Mouse (Mus musculus): ENCODE measurements around the gene Rbm7. TPM values are rescaled to one million over a fixed set of nuclear protein-coding genes. Genes with fewer than 3 reads are reported as not detected.
"Not testable (repeated sequence)": the region's sequence is repeated elsewhere in the genome, so short reads cannot be mapped to it uniquely, and the experiment has no call there.

Gene Rbm7
- polyA plus RNA-seq, 1 experiment from 2014 or later, result 130 TPM

GRCm38 (mm10) chr9:48479838-48480410, 15.2 kb downstream of the Rbm7 start:
- Histone ChIP-seq H3K4me2 (peak overlapping the region; percentile 94), H3K36me3 (peaks cover 2% of the 10 kb centered on the region; the same call in 1 of the 2 replicates), H3K27me3 (no peaks in the 10 kb centered on the region), H3K9me3 (no peaks in the 10 kb centered on the region), H3K4me1 (peaks cover 12% of the 10 kb centered on the region), H3K27ac (no peak overlapping the region), H3K9ac (peak overlapping the region; percentile 79), H3K4me3 (peak overlapping the region; percentile 77)
- 7% methylated on average over 25 of the region's 25 CpGs for WGBS
- peak; percentile 51 for ATAC-seq (ENCODE audit: borderline replicate concordance, extremely low read depth, low FRiP score, low TSS enrichment)

DNA sequence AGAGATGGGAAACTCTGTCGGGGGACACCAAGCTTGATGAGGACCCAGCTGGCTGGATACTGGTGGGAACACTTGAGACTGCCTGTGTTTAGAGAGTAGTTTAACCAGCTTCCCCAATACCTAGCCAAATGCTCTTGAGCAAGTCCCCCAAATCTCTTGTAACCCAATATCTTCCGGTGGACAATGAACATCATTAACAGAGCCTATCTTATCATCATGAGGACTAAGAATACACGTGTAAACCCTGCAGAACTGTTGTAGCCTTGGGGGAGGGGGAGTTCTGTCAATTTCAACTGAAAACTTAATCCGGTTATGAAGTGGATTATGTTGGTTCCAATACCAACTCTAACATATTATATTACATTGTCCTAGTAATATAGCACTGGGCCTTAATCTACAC, 16.3 kb downstream of the Rbm7 start:
- Histone ChIP-seq H3K4me2 (no peak overlapping the region), H3K27ac (no peak overlapping the region), H3K9me3 (no peaks in the 10 kb centered on the region), H3K4me1 (peaks cover 12% of the 10 kb centered on the region), H3K9ac (no peak overlapping the region), H3K36me3 (peaks cover 5% of the 10 kb centered on the region; the same call in 1 of the 2 replicates), H3K27me3 (no peaks in the 10 kb centered on the region), H3K4me3 (no peak overlapping the region)
- no peak for ATAC-seq (ENCODE audit: borderline replicate concordance, extremely low read depth, low FRiP score, low TSS enrichment)
- 80% methylated on average over 4 of the region's 4 CpGs for WGBS

DNA sequence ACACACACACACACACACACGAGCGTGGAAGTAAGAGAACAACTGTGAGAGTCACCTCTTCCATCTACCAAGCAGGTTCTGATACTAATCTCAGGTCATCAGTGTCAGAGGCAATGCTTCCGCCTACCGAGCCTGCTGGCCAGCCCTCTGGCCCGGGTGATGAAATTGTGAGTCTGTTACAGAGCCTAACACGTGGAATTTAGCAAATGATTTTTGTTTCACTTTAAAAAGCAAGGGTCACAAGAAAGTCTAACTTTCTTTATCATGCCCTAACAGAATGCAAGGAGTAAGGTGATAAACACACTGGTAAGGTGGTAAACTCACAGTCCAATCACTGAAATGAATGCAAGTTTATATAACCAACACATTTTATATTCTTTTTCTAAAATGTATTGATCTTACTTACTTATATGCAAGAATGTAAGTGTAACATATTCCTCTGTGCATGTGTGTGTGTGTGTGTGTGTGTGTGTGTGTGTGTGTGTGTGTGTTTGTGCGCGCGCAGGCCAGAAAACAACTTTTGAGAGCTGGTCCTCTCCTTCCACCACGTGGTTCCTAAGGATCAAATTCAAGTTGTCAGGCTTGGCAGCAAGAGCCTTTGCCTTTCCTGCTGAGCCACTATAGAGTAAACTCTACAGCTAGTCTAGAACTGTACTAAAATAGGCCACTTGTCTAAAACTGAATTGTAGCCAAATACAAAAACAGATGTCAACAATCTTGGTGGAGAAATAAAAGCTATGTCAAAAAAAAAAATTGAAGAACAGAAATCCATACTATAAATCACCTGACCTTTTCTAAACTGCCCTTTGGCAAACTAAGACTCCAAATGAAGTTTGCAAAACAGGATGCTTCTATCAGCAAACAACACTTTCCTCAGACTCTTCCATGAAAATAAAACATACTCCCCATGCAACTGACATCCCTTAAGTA, 18.6 kb downstream of the Rbm7 start:
- Histone ChIP-seq H3K9me3 (no peaks in the 10 kb centered on the region), H3K27ac (no peak overlapping the region), H3K4me3 (no peak overlapping the region), H3K9ac (no peak overlapping the region), H3K4me2 (no peak overlapping the region), H3K4me1 (peaks cover 11% of the 10 kb centered on the region), H3K36me3 (peaks cover 5% of the 10 kb centered on the region; the same call in 1 of the 2 replicates), H3K27me3 (no peaks in the 10 kb centered on the region)
- ATAC-seq (ENCODE audit: borderline replicate concordance, extremely low read depth, low FRiP score, low TSS enrichment), result no peak
- 73% methylated on average over 10 of the region's 10 CpGs for WGBS

DNA sequence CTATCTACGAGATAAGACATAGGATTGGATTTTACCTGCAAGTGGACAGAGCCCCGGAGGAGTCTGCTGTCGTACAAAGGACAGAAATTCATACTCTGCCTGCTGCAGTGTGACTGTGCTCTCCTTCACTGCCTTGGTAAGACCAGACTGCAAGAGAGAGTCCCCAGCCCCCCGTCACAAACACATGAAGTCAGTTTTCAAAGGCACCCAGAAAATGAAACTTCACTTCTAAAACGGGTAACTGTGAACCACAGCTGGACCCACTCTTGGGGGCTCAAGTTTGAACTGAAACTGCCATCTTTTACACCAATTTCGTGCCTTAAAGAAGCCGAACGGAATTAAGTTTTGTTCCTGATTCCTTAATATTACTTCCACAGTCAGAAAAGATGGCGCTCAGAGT, 20.7 kb downstream of the Rbm7 start:
- ATAC-seq (ENCODE audit: borderline replicate concordance, extremely low read depth, low FRiP score, low TSS enrichment), result no peak
- 91% methylated on average over 9 of the region's 9 CpGs for WGBS
- Histone ChIP-seq H3K27ac (no peak overlapping the region), H3K4me3 (no peak overlapping the region), H3K36me3 (peaks cover 5% of the 10 kb centered on the region; the same call in 1 of the 2 replicates), H3K4me1 (peaks cover under 1% of the 10 kb centered on the region; the same call in 1 of the 2 replicates), H3K4me2 (no peak overlapping the region), H3K9me3 (no peaks in the 10 kb centered on the region), H3K27me3 (no peaks in the 10 kb centered on the region), H3K9ac (no peak overlapping the region)

GRCm38 (mm10) chr9:48473131-48473530, 22.0 kb downstream of the Rbm7 start:
- Histone ChIP-seq H3K27me3 (no peaks in the 10 kb centered on the region), H3K4me2 (no peak overlapping the region), H3K4me3 (no peak overlapping the region), H3K27ac (no peak overlapping the region), H3K4me1 (no peaks in the 10 kb centered on the region), H3K36me3 (peaks cover 5% of the 10 kb centered on the region; the same call in 1 of the 2 replicates), H3K9ac (no peak overlapping the region), H3K9me3 (no peaks in the 10 kb centered on the region)
- WGBS, result 90% methylated on average over 12 of the region's 12 CpGs
- ATAC-seq (ENCODE audit: borderline replicate concordance, extremely low read depth, low FRiP score, low TSS enrichment), result no peak

DNA sequence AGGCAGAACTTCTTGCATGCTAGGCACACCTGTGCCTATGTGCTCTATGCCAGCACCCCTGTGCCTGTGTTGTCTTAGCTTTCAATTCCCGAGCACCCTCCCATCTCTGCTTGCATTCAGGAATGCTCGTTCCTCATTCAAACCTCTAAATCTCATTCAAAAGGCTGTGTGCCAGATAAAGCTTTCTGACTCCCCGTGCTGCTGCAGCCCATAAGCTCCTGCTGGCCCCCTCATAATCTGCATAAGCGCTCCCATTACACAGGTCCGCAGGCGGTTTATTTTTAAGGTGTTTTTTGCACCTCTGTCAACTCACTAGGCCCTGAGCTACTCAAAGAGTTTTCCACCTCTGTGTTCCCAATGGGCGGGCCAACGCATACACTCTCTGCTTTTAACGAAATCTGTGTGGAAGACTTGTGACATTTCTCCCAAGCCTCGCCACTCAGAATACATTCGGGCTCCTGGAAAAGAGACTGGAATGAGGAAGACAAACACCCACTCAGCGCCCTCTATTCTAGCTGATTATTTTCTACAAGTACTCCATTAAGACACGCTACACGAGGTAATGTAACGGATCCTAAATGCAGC, 22.6 kb downstream of the Rbm7 start:
- no peak overlapping the region for H3K4me2 ChIP-seq
- peaks cover 6% of the 10 kb centered on the region; the same call in 1 of the 2 replicates for H3K36me3 ChIP-seq
- no peak overlapping the region for H3K9ac ChIP-seq
- no peak for ATAC-seq (ENCODE audit: borderline replicate concordance, extremely low read depth, low FRiP score, low TSS enrichment)
- no peaks in the 10 kb centered on the region for H3K27me3 ChIP-seq
- no peak overlapping the region for H3K4me3 ChIP-seq
- H3K27ac ChIP-seq, result no peak overlapping the region
- H3K4me1 ChIP-seq, result no peaks in the 10 kb centered on the region
- H3K9me3 ChIP-seq, result no peaks in the 10 kb centered on the region
- 78% methylated on average over 15 of the region's 15 CpGs for WGBS

DNA sequence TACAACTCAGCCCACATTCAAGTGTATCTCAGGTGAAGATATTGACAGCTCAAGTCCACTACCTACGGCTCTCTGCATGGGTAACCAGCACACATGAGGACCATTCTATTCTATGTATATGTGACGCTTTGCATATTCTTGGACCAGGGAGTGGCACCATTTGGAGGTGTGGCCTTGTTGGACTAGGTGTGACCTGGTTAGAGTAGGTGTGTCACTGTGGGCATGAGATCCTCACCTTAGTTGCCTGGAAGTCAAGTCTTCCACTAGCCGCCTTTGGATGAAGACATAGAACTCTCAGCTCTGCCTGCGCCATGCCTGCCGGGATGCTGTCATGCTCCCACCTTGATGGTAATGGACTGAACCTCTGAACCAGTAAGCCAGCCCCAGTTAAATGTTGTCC, 27.6 kb downstream of the Rbm7 start:
- H3K4me1 ChIP-seq; H3K4me2 ChIP-seq; H3K4me3 ChIP-seq; H3K27me3 ChIP-seq; H3K9me3 ChIP-seq; H3K36me3 ChIP-seq; H3K9ac ChIP-seq; ATAC-seq (ENCODE audit: borderline replicate concordance, extremely low read depth, low FRiP score, low TSS enrichment); H3K27ac ChIP-seq: not testable (repeated sequence)
- 97% methylated on average over 5 of the region's 5 CpGs for WGBS

- Histone ChIP-seq H3K9ac (no peak overlapping the region), H3K4me2 (no peak overlapping the region), H3K4me1 (no peaks in the 10 kb centered on the region), H3K4me3 (no peak overlapping the region), H3K27ac (no peak overlapping the region), H3K36me3 (peaks cover 7% of the 10 kb centered on the region; the same call in 1 of the 2 replicates), H3K27me3 (no peaks in the 10 kb centered on the region), H3K9me3 (no peaks in the 10 kb centered on the region)
- 57% methylated on average over 3 of the region's 3 CpGs for WGBS
- ATAC-seq (ENCODE audit: borderline replicate concordance, extremely low read depth, low FRiP score, low TSS enrichment), result no peak
Measured at GRCm38 (mm10) chr9:48466804-48467203, 28.3 kb downstream of the Rbm7 start.

DNA sequence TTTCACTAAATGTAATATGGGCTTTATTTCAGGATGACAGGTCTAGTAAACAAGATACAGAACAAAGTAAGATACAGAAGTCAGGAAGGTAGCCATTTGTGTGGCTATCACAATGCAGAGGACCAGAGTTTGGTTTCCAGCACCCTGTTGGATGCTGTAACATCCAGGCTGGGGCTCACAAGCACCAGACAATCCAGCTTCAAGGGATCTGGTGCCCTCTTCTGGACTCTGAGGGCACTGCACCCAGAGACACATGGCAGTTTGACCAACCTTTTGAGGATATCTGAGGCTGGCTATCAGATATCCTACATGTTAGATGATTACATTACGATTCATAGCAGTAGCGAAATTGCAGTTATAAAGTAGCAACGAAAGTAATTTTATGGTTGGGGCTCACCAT, 29.4 kb downstream of the Rbm7 start:
- no peak for ATAC-seq (ENCODE audit: borderline replicate concordance, extremely low read depth, low FRiP score, low TSS enrichment)
- 92% methylated on average over 3 of the region's 3 CpGs for WGBS
- H3K4me2 ChIP-seq, result no peak overlapping the region

DNA sequence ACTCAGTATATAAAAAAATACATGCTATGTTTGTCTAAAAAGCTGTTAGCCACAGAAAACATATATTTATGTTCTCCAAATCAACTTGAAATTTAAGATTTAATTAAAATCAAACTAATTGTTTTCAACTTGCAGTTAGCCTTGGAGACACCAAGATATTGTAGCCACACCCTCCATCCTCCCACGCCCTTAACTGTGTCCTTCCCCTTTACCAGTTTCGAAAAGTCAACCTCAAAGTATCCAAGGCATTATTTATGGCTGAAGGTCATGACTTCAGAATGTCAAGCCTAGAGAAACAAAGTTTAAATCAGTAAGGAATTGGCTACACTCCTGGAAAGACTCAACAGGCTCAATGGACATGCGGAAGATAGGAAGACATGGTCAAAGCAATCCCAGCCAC, 33.6 kb downstream of the Rbm7 start:
- Histone ChIP-seq H3K9me3 (no peaks in the 10 kb centered on the region), H3K4me2 (no peak overlapping the region), H3K36me3 (no peaks in the 10 kb centered on the region), H3K9ac (no peak overlapping the region), H3K4me1 (no peaks in the 10 kb centered on the region), H3K27ac (no peak overlapping the region), H3K27me3 (no peaks in the 10 kb centered on the region), H3K4me3 (no peak overlapping the region)
- ATAC-seq (ENCODE audit: borderline replicate concordance, extremely low read depth, low FRiP score, low TSS enrichment), result no peak
- 84% methylated on average over 3 of the region's 3 CpGs for WGBS

More for the DNA sequence above, 29.4 kb downstream of the Rbm7 start:
- no peak overlapping the region for H3K4me3 ChIP-seq
- H3K36me3 ChIP-seq, result peaks cover 7% of the 10 kb centered on the region; the same call in 1 of the 2 replicates
- H3K4me1 ChIP-seq, result no peaks in the 10 kb centered on the region
- H3K9me3 ChIP-seq, result no peaks in the 10 kb centered on the region
- H3K27me3 ChIP-seq, result no peaks in the 10 kb centered on the region
- no peak overlapping the region for H3K9ac ChIP-seq
- H3K27ac ChIP-seq, result no peak overlapping the region

GRCm38 (mm10) chr9:48460720-48461119, 34.4 kb downstream of the Rbm7 start:
- Histone ChIP-seq H3K4me2 (no peak overlapping the region), H3K9me3 (no peaks in the 10 kb centered on the region), H3K9ac (no peak overlapping the region), H3K27ac (no peak overlapping the region), H3K27me3 (no peaks in the 10 kb centered on the region), H3K36me3 (no peaks in the 10 kb centered on the region), H3K4me3 (no peak overlapping the region), H3K4me1 (no peaks in the 10 kb centered on the region)
- 86% methylated on average over 8 of the region's 8 CpGs for WGBS
- no peak for ATAC-seq (ENCODE audit: borderline replicate concordance, extremely low read depth, low FRiP score, low TSS enrichment)

DNA sequence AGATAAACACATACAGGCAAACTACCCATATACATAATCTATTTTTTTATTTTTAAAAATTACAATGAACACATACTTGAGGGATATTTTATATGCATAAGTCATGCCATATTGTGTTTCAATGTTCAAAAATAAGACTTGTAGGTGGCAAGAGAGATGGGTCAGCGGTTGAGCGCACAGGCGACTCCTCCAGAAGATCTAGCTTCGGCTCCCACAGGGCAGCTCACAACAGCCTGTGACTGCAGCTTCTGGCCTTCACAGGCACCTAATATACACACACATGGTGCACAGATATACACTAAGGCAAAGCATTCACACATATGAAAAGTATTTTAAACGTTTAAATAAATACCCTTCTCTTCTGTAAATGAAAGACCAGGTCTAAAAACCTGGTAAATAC, 35.7 kb downstream of the Rbm7 start:
- H3K27ac ChIP-seq, result no peak overlapping the region
- H3K36me3 ChIP-seq, result no peaks in the 10 kb centered on the region
- H3K9me3 ChIP-seq, result no peaks in the 10 kb centered on the region
- H3K4me1 ChIP-seq, result no peaks in the 10 kb centered on the region
- ATAC-seq (ENCODE audit: borderline replicate concordance, extremely low read depth, low FRiP score, low TSS enrichment), result no peak
- H3K9ac ChIP-seq, result no peak overlapping the region
- no peaks in the 10 kb centered on the region for H3K27me3 ChIP-seq
- H3K4me3 ChIP-seq, result no peak overlapping the region
- H3K4me2 ChIP-seq, result no peak overlapping the region
- WGBS, result 83% methylated on average over 5 of the region's 5 CpGs

Measured in lung, embryonic 15.5 days (tissue).